In the genomic region with DNA sequence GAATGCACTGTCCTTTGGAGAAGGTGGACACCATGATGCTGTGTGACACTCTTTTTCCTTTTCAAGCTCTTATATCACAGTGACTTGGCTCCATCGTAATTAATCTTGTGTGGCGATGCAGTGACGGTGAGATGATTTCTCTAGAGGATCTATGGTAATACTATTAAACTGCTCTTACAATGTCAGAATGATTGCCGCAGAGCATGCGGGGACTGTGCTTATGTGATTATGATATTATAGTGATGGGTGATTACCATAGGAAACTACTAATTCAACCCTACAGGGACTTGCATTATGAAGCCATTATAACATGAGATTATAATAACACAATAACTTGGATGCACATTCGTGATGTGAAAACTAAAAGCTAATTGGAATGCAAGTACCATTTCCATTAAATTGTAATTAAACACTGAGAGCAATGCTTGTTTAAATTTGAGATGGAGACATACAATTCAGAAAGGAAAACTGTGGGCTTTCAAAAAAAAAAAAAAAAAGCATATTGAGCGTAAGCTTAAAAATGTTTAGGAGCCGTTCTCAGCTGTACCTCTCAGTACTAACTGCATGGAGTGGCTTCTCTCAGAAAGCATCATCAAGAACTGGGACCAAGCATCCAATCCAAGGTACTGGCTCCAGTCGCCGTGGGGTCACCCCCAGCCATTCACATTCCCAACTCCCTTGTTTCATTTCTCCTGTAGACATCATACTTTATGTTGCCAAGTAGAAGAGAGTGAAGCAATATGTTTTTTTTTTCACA, we compare ENCODE assay signal across 29 mouse cellular contexts. TPM values are rescaled to one million over a fixed set of nuclear protein-coding genes. Genes with fewer than 3 reads are reported as not detected.
A peak's percentile ranks its signal among the peaks of the same experiment; 100 is the strongest.
DNase-seq lines count a peak whose midpoint lies in the region; ATAC-seq and TF ChIP-seq lines count a peak whose summit lies in the region.
"Had no signal": no experiment of that assay in that cellular context is flagged by ENCODE, and none has a peak within 500 bp of the region (broad histone marks: within the 10 kb centered on the region; RNA-seq: fewer than 3 reads in every experiment).

No protein-coding gene starts in this region.

- H3K4me3 ChIP-seq in forebrain, embryonic 14.5 days (ENCODE audit: low read depth, low read length), result no peak overlapping the region
- H3K4me3 ChIP-seq in forebrain, embryonic 16.5 days (replicated peaks; ENCODE audit: low read length), result no peak overlapping the region
- H3K4me3 ChIP-seq in neural tube, embryonic 12.5 days, result no peak overlapping the region
- no peak overlapping the region for H3K4me3 ChIP-seq in hindbrain, postnatal 0 days (ENCODE audit: low read length)
- H3K4me3 ChIP-seq in neural tube, embryonic 14.5 days (ENCODE audit: low read depth, low read length), result no peak overlapping the region
- H3K4me3 ChIP-seq: forebrain, embryonic 13.5 days; heart, embryonic 12.5 days; intestine, embryonic 15.5 days; limb, embryonic 12.5 days; liver, embryonic 15.5 days; lung, embryonic 15.5 days; midbrain, embryonic 12.5 days; myocyte; stomach, embryonic 15.5 days had no signal

- no peak for ATAC-seq in forebrain, embryonic 14.5 days
- ATAC-seq in forebrain, embryonic 16.5 days, result no peak
- 0 out of 2 replicates have a peak, but pooled peaks have one; percentile 21 for ATAC-seq in neural tube, embryonic 12.5 days (ENCODE audit: low FRiP score, low read depth)
- ATAC-seq in hindbrain, postnatal 0 days, result peak; percentile 78
- ATAC-seq in neural tube, embryonic 14.5 days (ENCODE audit: low read depth), result peak; percentile 94
- ATAC-seq: activated CD4-positive, CD25-positive, alpha-beta regulatory T cell, adult 4 months; forebrain, embryonic 13.5 days; intestine, embryonic 15.5 days had no signal

- no peaks in the 10 kb centered on the region for H3K9me3 ChIP-seq in forebrain, embryonic 14.5 days (replicated peaks; ENCODE audit: control insufficient read depth, low read length)
- no peaks in the 10 kb centered on the region for H3K9me3 ChIP-seq in forebrain, embryonic 16.5 days (ENCODE audit: control insufficient read depth, low read length)
- no peaks in the 10 kb centered on the region for H3K9me3 ChIP-seq in neural tube, embryonic 12.5 days
- no peaks in the 10 kb centered on the region for H3K9me3 ChIP-seq in hindbrain, postnatal 0 days (ENCODE audit: low read length)
- H3K9me3 ChIP-seq in neural tube, embryonic 14.5 days (ENCODE audit: control insufficient read depth, low read length), result no peaks in the 10 kb centered on the region
- H3K9me3 ChIP-seq: forebrain, embryonic 13.5 days; heart, embryonic 12.5 days; intestine, embryonic 15.5 days; limb, embryonic 12.5 days; liver, embryonic 15.5 days; lung, embryonic 15.5 days; midbrain, embryonic 12.5 days; stomach, embryonic 15.5 days had no signal

- DNase-seq in forebrain, embryonic 14.5 days (ENCODE audit: low spot score), result peak; percentile 9
- DNase-seq in neural tube, embryonic 10.5 days (ENCODE audit: extremely low spot score, low spot score), result no peak
- DNase-seq in hindbrain, postnatal 0 days (ENCODE audit: low spot score), result peak; percentile 43
- no peak for DNase-seq in thymus, adult 18-20 months
- DNase-seq in layer of hippocampus, postnatal 14 days (ENCODE audit: low spot score in 2 of 2), result no peak
- DNase-seq: adrenal gland, adult 8-10 months; cerebellum, adult 11 months; cerebellum, adult 9-10 months; cerebellum, postnatal 36 days; gastrocnemius, postnatal 25 days; heart, adult 18-20 months; kidney, adult 2 months; kidney, postnatal 4 days; right cerebral cortex, postnatal 25 days; thymus, postnatal 14 days had no signal

- H3K27ac ChIP-seq in forebrain, embryonic 14.5 days (ENCODE audit: low read depth, low read length), result no peak overlapping the region
- H3K27ac ChIP-seq in forebrain, embryonic 16.5 days (ENCODE audit: low read length), result no peak overlapping the region
- H3K27ac ChIP-seq in neural tube, embryonic 12.5 days, result no peak overlapping the region
- H3K27ac ChIP-seq in hindbrain, postnatal 0 days, result no peak overlapping the region
- no peak overlapping the region for H3K27ac ChIP-seq in neural tube, embryonic 14.5 days (ENCODE audit: low read depth, low read length)
- H3K27ac ChIP-seq: forebrain, embryonic 13.5 days; intestine, embryonic 15.5 days; limb, embryonic 12.5 days; liver, embryonic 15.5 days; lung, embryonic 15.5 days; midbrain, embryonic 12.5 days; stomach, embryonic 15.5 days had no signal

- H3K27me3 ChIP-seq in forebrain, embryonic 14.5 days (replicated peaks; ENCODE audit: control insufficient read depth, insufficient read depth, low read length), result no peaks in the 10 kb centered on the region
- H3K27me3 ChIP-seq in forebrain, embryonic 16.5 days (replicated peaks; ENCODE audit: control insufficient read depth, insufficient read depth, low read length), result no peaks in the 10 kb centered on the region
- H3K27me3 ChIP-seq in neural tube, embryonic 12.5 days (replicated peaks), result no peaks in the 10 kb centered on the region
- H3K27me3 ChIP-seq in hindbrain, postnatal 0 days (ENCODE audit: insufficient read depth, low read length), result no peaks in the 10 kb centered on the region
- no peaks in the 10 kb centered on the region for H3K27me3 ChIP-seq in neural tube, embryonic 14.5 days (ENCODE audit: control insufficient read depth, insufficient read depth, low read length)
- H3K27me3 ChIP-seq: CH12.LX; forebrain, embryonic 13.5 days; heart, embryonic 12.5 days; intestine, embryonic 15.5 days; limb, embryonic 12.5 days; liver, embryonic 15.5 days; lung, embryonic 15.5 days; midbrain, embryonic 12.5 days; stomach, embryonic 15.5 days had no signal

- H3K4me2 ChIP-seq in forebrain, embryonic 14.5 days (ENCODE audit: low read length), result no peak overlapping the region
- no peak overlapping the region for H3K4me2 ChIP-seq in forebrain, embryonic 16.5 days (ENCODE audit: low read length)
- H3K4me2 ChIP-seq in neural tube, embryonic 12.5 days (replicated peaks), result no peak overlapping the region
- H3K4me2 ChIP-seq in hindbrain, postnatal 0 days (ENCODE audit: low read depth, low read length), result no peak overlapping the region
- H3K4me2 ChIP-seq in neural tube, embryonic 14.5 days (ENCODE audit: low read depth, low read length), result no peak overlapping the region
- H3K4me2 ChIP-seq: forebrain, embryonic 13.5 days; heart, embryonic 12.5 days; intestine, embryonic 15.5 days; limb, embryonic 12.5 days; liver, embryonic 15.5 days; lung, embryonic 15.5 days; midbrain, embryonic 12.5 days; stomach, embryonic 15.5 days had no signal

- no peaks in the 10 kb centered on the region for H3K36me3 ChIP-seq in forebrain, embryonic 14.5 days (ENCODE audit: control insufficient read depth, insufficient read depth, low read length)
- H3K36me3 ChIP-seq in forebrain, embryonic 16.5 days (ENCODE audit: control insufficient read depth, insufficient read depth), result no peaks in the 10 kb centered on the region
- H3K36me3 ChIP-seq in neural tube, embryonic 12.5 days, result no peaks in the 10 kb centered on the region
- no peaks in the 10 kb centered on the region for H3K36me3 ChIP-seq in hindbrain, postnatal 0 days (ENCODE audit: insufficient read depth, low read length)
- no peaks in the 10 kb centered on the region for H3K36me3 ChIP-seq in neural tube, embryonic 14.5 days (ENCODE audit: control insufficient read depth, insufficient read depth, low read length)
- H3K36me3 ChIP-seq: intestine, embryonic 15.5 days; limb, embryonic 12.5 days; liver, embryonic 15.5 days; lung, embryonic 15.5 days; midbrain, embryonic 12.5 days; stomach, embryonic 15.5 days had no signal

- H3K9ac ChIP-seq in forebrain, embryonic 14.5 days (ENCODE audit: low read length), result no peak overlapping the region
- no peak overlapping the region for H3K9ac ChIP-seq in forebrain, embryonic 16.5 days (replicated peaks; ENCODE audit: low read depth, low read length)
- no peak overlapping the region for H3K9ac ChIP-seq in neural tube, embryonic 12.5 days
- no peak overlapping the region for H3K9ac ChIP-seq in hindbrain, postnatal 0 days (replicated peaks; ENCODE audit: low read length)
- H3K9ac ChIP-seq in neural tube, embryonic 14.5 days (replicated peaks; ENCODE audit: low read depth, low read length), result no peak overlapping the region
- H3K9ac ChIP-seq: forebrain, embryonic 13.5 days; heart, embryonic 12.5 days; intestine, embryonic 15.5 days; limb, embryonic 12.5 days; liver, embryonic 15.5 days; lung, embryonic 15.5 days; midbrain, embryonic 12.5 days; stomach, embryonic 15.5 days had no signal

- TF ChIP-seq CTCF in hindbrain, postnatal 0 days (IDR thresholded peaks at IDR 0.05; ENCODE audit: low read depth), result no peak

- H3K4me1 ChIP-seq in forebrain, embryonic 14.5 days (ENCODE audit: control insufficient read depth, insufficient read depth, low read length), result no peaks in the 10 kb centered on the region
- H3K4me1 ChIP-seq in forebrain, embryonic 16.5 days (replicated peaks; ENCODE audit: control insufficient read depth, insufficient read depth, low read length), result no peaks in the 10 kb centered on the region
- no peaks in the 10 kb centered on the region for H3K4me1 ChIP-seq in neural tube, embryonic 12.5 days
- H3K4me1 ChIP-seq in hindbrain, postnatal 0 days (ENCODE audit: insufficient read depth, low read length), result no peaks in the 10 kb centered on the region
- H3K4me1 ChIP-seq in neural tube, embryonic 14.5 days (ENCODE audit: control insufficient read depth, insufficient read depth, low read length), result no peaks in the 10 kb centered on the region
- H3K4me1 ChIP-seq: forebrain, embryonic 13.5 days; intestine, embryonic 15.5 days; limb, embryonic 12.5 days; liver, embryonic 15.5 days; lung, embryonic 15.5 days; midbrain, embryonic 12.5 days; stomach, embryonic 15.5 days had no signal

- WGBS in forebrain, embryonic 14.5 days, result 91% methylated on average over 10 of the region's 10 CpGs
- WGBS in forebrain, embryonic 16.5 days, result 84% methylated on average over 10 of the region's 10 CpGs
- 83% methylated on average over 10 of the region's 10 CpGs for WGBS in neural tube, embryonic 12.5 days
- 67% methylated on average over 10 of the region's 10 CpGs for WGBS in hindbrain, postnatal 0 days
- 56% methylated on average over 10 of the region's 10 CpGs for WGBS in neural tube, embryonic 14.5 days

RNA-seq across cellular contexts. Expression of a gene that starts 13.8 kb away (rescaled TPM):
- polyA plus RNA-seq in forebrain, embryonic 14.5 days (2014; fragmentation: Nextera tagmentation; extraction: Ambion mirVana), result 5.5 and 5.7 TPM in 2 replicates
- 6.5 and 8.6 TPM in 2 replicates for polyA plus RNA-seq in forebrain, embryonic 16.5 days (2015; fragmentation: Nextera tagmentation; extraction: Ambion mirVana)
- 6.8 and 8.0 TPM in 2 replicates for polyA plus RNA-seq in neural tube, embryonic 12.5 days (2016; fragmentation: Nextera tagmentation; extraction: Ambion mirVana)
- 5.2 and 19.6 TPM in 2 replicates for total RNA-seq in hindbrain, postnatal 0 days (2014; rRNA removed)
- polyA plus RNA-seq in hindbrain, postnatal 0 days (2015; fragmentation: Nextera tagmentation; extraction: Ambion mirVana), result 9.1 TPM in 2 replicates
- polyA plus RNA-seq in neural tube, embryonic 14.5 days (2014; fragmentation: Nextera tagmentation; extraction: Ambion mirVana), result 6.8 and 7.5 TPM in 2 replicates
- 1 to 10 TPM; 1.4 to 2.7 TPM for total RNA-seq in layer of hippocampus, postnatal 14 days (2021)

Comparison
In these comparisons a context has a peak if more than half of its experiments do, and no peak if none do; other contexts are left out.
1. ATAC-seq: peak in neural tube, embryonic 12.5 days (single experiment), hindbrain, postnatal 0 days (single experiment) and neural tube, embryonic 14.5 days (single experiment); none in forebrain, embryonic 14.5 days (single experiment) and forebrain, embryonic 16.5 days (single experiment).
2. DNase-seq: peak in forebrain, embryonic 14.5 days (single experiment) and hindbrain, postnatal 0 days (single experiment); none in neural tube, embryonic 10.5 days (single experiment), thymus, adult 18-20 months (0 of 2) and layer of hippocampus, postnatal 14 days (0 of 2).